Mouse (Mus musculus): ENCODE measurements around the gene Sema6d. TPM values are rescaled to one million over a fixed set of nuclear protein-coding genes. Genes with fewer than 3 reads are reported as not detected.

The Sema6d gene
- polyA plus RNA-seq, 1 experiment from 2014 or later, result 24.1 TPM

DNA sequence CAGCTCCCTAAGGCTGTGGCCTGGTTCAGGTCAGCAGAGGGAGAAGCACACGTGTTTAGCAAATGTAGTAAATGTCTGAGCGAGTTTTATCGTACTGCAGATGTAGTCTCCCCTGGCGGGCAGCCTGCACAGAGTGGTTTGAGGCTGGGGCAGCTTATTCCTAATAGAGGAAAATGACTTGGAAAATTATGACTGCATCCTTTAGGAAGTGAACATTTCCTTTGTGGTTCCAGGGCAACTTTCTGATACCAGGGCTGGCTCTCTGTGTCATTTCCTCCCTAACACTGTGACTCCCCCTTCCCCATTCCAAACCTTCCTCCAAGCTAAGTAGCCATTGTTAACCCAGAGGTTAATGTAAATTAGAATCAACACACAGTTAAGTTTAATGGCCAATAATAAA, 527.0 kb downstream of the Sema6d start:
- H3K36me3 ChIP-seq (ENCODE audit: poor library complexity, severe bottlenecking), result no peaks in the 10 kb centered on the region
- no peaks in the 10 kb centered on the region for H3K27me3 ChIP-seq
- no peak for ATAC-seq
- H3K27ac ChIP-seq, result no peak overlapping the region
- no peak overlapping the region for H3K9ac ChIP-seq
- H3K4me2 ChIP-seq, result no peak overlapping the region
- H3K4me1 ChIP-seq, result peaks cover 48% of the 10 kb centered on the region
- H3K9me3 ChIP-seq (replicated peaks), result no peaks in the 10 kb centered on the region
- H3K4me3 ChIP-seq, result no peak overlapping the region
- 75% methylated on average over 4 of the region's 4 CpGs for WGBS

DNA sequence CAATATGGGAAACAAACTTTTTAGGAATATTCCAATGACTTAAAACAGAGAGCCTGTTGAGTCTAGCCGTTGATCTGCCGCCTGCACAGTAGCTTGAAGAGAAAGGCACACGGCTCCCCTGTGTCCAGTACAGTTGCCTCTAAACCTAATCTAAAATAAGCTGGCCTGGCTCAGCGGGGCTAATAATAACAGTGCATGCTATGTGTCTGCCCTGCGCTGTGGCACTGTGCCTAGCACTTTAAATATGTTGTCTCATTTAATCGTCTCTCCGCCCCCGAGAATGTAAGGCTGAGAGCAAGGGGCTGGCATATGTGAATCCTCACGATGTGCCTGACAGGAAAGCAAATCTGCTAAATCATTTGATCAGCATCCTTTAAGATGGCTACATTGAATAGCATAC, 527.7 kb downstream of the Sema6d start:
- H3K36me3 ChIP-seq (ENCODE audit: poor library complexity, severe bottlenecking), result no peaks in the 10 kb centered on the region
- no peak overlapping the region for H3K27ac ChIP-seq
- ATAC-seq, result no peak
- H3K9ac ChIP-seq, result no peak overlapping the region
- no peaks in the 10 kb centered on the region for H3K9me3 ChIP-seq (replicated peaks)
- 67% methylated on average over 9 of the region's 9 CpGs for WGBS
- H3K4me2 ChIP-seq, result peak overlapping the region; percentile 16; the same call in 1 of the 2 replicates
- H3K4me3 ChIP-seq, result no peak overlapping the region
- H3K27me3 ChIP-seq, result no peaks in the 10 kb centered on the region
- H3K4me1 ChIP-seq, result peaks cover 41% of the 10 kb centered on the region

DNA sequence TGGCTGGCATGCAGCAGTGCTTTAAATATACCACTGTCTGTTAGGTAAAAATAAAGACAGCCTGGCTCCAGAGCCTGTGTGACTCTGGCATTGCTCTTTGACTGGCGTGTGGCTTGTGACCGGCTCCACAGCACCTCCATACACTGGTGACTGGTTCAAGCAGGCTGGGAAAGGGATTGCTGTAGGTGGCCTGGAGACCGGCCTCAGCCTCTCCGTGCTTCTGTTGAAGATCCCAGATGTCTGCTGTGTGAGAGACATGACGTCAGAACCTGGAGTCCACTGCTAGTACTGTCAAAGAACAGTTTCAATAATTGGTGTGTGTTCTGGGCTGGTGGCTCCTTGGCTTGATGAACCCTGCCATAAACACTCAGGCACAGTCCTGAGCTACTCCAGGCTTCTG, 528.3 kb downstream of the Sema6d start:
- WGBS, result 82% methylated on average over 5 of the region's 5 CpGs
- H3K4me2 ChIP-seq, result peak overlapping the region; percentile 16
- no peak overlapping the region for H3K4me3 ChIP-seq
- peaks cover 34% of the 10 kb centered on the region; the same call in 1 of the 2 replicates for H3K4me1 ChIP-seq
- H3K27me3 ChIP-seq, result no peaks in the 10 kb centered on the region
- H3K9ac ChIP-seq, result no peak overlapping the region
- no peaks in the 10 kb centered on the region for H3K9me3 ChIP-seq (replicated peaks)
- H3K36me3 ChIP-seq (ENCODE audit: poor library complexity, severe bottlenecking), result no peaks in the 10 kb centered on the region
- peak overlapping the region; percentile 25; the same call in 1 of the 2 replicates for H3K27ac ChIP-seq
- peak; percentile 48; the same call in 1 of the 2 replicates for ATAC-seq

DNA sequence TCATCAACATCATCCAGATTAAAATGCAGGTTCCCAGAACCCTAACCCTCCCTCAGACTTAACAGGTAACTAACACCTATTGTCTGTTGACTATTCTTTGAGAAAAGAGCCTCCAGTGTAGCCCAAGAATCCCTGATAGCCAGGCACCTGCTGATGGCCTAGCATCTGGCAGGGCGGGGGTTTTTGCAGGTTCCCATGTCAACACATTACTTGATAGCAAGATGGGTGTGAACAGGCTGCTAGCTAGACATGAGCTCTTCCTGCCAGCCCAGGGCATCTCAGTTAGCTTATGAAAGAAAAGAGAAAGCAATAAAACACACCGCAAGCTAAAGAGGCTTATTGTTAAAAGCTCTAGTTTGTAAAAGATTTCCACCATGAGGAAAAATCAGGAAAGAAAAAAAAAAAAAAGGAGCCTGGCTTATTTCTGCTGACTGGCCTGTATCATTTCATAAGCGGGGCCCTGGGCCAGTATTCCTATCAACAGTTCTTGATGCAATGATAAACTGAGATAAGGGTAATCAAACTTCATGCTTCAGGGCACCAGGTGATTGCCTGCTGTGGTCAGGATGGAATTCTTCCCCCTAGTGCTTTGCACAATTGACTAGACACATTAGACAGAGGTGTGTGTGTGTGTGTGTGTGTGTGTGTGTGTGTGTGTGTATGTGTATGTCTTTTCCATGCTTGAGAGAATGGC, 528.9 kb downstream of the Sema6d start:
- no peaks in the 10 kb centered on the region for H3K36me3 ChIP-seq (ENCODE audit: poor library complexity, severe bottlenecking)
- 0 out of 2 replicates have a peak overlapping the region, but pooled peaks have one; percentile 25 for H3K27ac ChIP-seq
- H3K27me3 ChIP-seq, result no peaks in the 10 kb centered on the region
- no peak for ATAC-seq
- H3K9me3 ChIP-seq (replicated peaks), result no peaks in the 10 kb centered on the region
- 78% methylated on average over 3 of the region's 3 CpGs for WGBS
- H3K4me3 ChIP-seq, result no peak overlapping the region
- H3K4me2 ChIP-seq, result peak overlapping the region; percentile 7; the same call in 1 of the 2 replicates
- H3K4me1 ChIP-seq, result peaks cover 29% of the 10 kb centered on the region; the same call in 1 of the 2 replicates
- H3K9ac ChIP-seq, result no peak overlapping the region

DNA sequence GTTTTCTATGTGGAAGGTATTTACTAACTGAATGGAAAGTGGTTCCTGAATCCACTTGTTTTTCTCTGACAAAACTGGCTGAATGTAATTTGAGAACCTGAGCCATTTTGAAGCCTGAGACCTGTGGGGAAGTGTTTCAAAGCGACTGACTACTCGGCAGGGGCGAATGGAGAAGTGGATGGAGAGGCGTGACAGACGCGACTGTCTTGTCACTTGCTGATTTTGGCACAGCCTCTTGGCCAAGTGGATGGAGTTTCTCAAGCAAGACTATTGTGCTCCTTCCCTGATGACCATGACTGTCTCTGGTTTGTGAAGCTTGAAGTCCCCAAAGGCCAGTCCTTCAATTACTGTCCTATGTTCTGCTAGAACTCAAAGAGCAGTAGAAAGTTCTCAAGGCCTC, 530.7 kb downstream of the Sema6d start:
- no peaks in the 10 kb centered on the region for H3K9me3 ChIP-seq (replicated peaks)
- no peaks in the 10 kb centered on the region for H3K27me3 ChIP-seq
- no peak overlapping the region for H3K4me3 ChIP-seq
- H3K27ac ChIP-seq, result no peak overlapping the region
- no peaks in the 10 kb centered on the region for H3K36me3 ChIP-seq (ENCODE audit: poor library complexity, severe bottlenecking)
- peaks cover 23% of the 10 kb centered on the region; the same call in 1 of the 2 replicates for H3K4me1 ChIP-seq
- H3K9ac ChIP-seq, result no peak overlapping the region
- no peak overlapping the region for H3K4me2 ChIP-seq
- no peak for ATAC-seq
- 74% methylated on average over 6 of the region's 6 CpGs for WGBS

DNA sequence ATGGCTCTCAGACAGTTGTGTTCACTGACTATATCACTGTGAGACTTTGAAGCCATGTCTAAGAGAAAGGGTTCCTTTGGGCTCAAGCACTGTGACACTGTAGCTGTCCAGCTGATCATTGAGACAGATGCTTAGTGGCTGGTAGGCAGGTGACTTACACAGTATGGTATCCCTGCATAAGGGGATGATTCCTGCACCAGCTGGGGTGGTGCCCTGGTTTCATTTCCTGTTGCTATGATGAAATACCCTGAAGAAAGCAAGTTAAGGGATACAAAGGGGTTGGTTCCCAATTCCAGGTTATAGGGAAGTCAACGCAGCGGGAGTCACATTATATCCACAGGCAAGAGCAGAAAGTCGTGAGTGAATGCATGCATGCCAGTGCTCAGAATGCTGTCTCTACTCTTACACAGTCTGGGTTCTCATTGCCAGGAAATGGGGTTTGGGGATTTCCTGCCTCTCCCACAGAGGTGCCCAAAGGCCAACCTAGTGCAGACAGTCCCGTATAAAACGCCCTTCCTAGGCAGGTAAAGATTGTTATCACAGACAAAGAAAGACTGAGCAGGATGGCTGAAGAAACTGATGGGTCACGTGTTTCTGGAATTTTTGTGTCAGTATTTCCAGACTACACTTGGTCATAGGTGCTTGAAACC, 532.3 kb downstream of the Sema6d start:
- Histone ChIP-seq H3K27me3 (no peaks in the 10 kb centered on the region), H3K9me3 (replicated peaks) (no peaks in the 10 kb centered on the region), H3K4me2 (no peak overlapping the region), H3K27ac (no peak overlapping the region), H3K9ac (no peak overlapping the region), H3K4me1 (peaks cover 16% of the 10 kb centered on the region; the same call in 1 of the 2 replicates), H3K4me3 (no peak overlapping the region), H3K36me3 (ENCODE audit: poor library complexity, severe bottlenecking) (no peaks in the 10 kb centered on the region)
- ATAC-seq, result no peak
- WGBS, result 92% methylated on average over 6 of the region's 6 CpGs

DNA sequence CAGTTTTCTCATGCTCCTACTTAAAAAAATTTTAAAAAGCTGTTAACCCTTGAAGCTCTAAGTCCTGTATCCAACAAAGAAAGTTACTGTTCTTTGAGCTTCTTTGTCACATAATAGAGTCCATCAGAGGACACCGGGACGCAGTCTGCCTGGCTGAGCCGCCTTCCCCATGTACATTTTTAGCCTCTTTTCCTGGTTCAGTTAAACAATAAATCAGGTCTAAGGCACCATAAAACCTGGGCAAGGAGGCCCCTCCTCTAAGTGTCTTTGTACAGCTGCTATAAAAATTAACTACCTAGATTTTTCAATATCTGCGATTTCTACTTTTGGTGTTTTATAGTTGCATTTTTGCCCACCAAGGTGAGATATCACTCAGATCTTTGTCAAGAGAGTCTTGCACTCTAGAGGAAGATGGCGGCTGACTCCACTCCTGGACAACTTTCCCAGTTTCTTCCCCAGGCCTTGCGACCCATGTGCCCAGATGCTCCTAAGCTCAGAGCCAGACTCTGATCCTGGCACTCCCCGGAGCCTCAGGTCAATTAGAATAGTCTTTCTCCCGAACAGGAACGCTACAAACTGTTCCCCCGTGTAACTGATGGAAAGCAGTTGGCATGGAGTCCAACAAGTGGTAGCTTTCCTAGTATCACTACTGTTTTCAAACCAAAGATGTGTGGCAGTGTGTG, 534.6 kb downstream of the Sema6d start:
- no peak overlapping the region for H3K4me3 ChIP-seq
- no peaks in the 10 kb centered on the region for H3K27me3 ChIP-seq
- no peaks in the 10 kb centered on the region for H3K36me3 ChIP-seq (ENCODE audit: poor library complexity, severe bottlenecking)
- H3K9me3 ChIP-seq (replicated peaks), result no peaks in the 10 kb centered on the region
- ATAC-seq, result no peak
- 89% methylated on average over 10 of the region's 10 CpGs for WGBS
- H3K4me1 ChIP-seq, result 0 out of 2 replicates have a peak, but pooled peaks cover under 1% of the 10 kb centered on the region
- H3K4me2 ChIP-seq, result no peak overlapping the region
- H3K9ac ChIP-seq, result no peak overlapping the region
- H3K27ac ChIP-seq, result no peak overlapping the region

DNA sequence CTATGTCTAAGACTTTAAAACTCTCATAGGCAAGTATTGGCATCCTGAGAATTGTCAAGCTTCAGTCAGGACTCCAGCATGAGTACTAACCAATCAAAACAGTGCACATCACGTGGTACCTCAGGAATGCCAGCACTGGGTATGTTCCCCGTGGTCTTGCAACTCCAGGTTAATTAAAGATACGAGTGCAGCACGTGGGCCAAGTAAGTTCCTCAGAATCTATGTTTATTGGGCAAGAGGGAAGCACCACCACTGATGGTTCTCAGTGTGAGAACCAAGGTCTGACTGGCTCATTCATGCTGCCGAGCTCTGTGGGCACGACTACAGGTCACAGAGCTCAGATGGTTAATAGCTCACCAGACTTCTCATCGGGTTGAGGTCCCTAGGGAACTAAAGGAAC, 536.7 kb downstream of the Sema6d start:
- Histone ChIP-seq H3K36me3 (ENCODE audit: poor library complexity, severe bottlenecking) (no peaks in the 10 kb centered on the region), H3K4me3 (no peak overlapping the region), H3K4me1 (no peaks in the 10 kb centered on the region), H3K27me3 (no peaks in the 10 kb centered on the region), H3K27ac (no peak overlapping the region), H3K4me2 (no peak overlapping the region), H3K9ac (no peak overlapping the region), H3K9me3 (replicated peaks) (no peaks in the 10 kb centered on the region)
- 89% methylated on average over 7 of the region's 7 CpGs for WGBS
- ATAC-seq, result no peak

DNA sequence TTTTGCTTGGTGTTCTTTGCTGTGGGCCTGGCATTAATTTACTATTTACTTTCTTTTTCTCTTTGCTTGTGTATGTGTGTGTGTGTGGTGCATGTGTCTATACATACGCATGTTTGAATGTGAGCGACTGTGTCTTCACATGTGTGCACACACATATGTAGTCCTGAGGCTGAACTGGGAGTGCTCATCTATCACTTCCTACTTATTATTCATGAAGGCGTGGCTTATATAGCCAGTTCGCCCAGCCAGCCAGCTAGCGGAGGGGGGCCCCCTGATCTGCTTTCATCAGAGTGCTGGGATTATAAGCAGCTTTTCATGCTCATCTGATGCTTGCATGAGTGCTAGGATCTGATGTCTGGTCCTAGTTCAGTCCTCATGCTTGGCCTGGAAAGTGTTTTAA, 537.9 kb downstream of the Sema6d start:
- Histone ChIP-seq H3K9ac (no peak overlapping the region), H3K27me3 (no peaks in the 10 kb centered on the region), H3K9me3 (replicated peaks) (no peaks in the 10 kb centered on the region), H3K4me1 (no peaks in the 10 kb centered on the region), H3K4me3 (no peak overlapping the region), H3K27ac (no peak overlapping the region), H3K36me3 (ENCODE audit: poor library complexity, severe bottlenecking) (no peaks in the 10 kb centered on the region), H3K4me2 (no peak overlapping the region)
- peak; percentile 36; the same call in 1 of the 2 replicates for ATAC-seq
- WGBS, result 64% methylated on average over 5 of the region's 5 CpGs

DNA sequence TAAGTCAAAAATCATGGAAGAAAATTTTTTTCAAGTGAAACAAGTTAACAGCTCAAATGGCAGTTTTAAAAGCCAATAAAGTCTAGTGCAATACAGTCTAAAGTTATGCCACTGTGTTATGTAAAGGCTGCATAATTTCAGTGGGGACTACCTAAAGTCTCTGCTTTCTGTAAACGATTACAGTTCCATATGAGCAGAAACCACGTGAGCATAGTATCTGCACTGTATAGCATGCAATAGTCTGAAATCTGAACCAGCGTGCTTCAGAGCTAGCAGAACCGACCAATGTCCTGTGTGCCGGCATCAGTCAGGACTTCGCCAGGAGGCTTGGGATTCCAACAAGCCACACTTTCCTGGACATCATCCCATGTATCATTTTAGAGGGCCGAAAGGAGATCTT, 538.9 kb downstream of the Sema6d start:
- Histone ChIP-seq H3K4me3 (no peak overlapping the region), H3K27ac (no peak overlapping the region), H3K36me3 (ENCODE audit: poor library complexity, severe bottlenecking) (no peaks in the 10 kb centered on the region), H3K4me2 (no peak overlapping the region), H3K9me3 (replicated peaks) (no peaks in the 10 kb centered on the region), H3K9ac (no peak overlapping the region), H3K27me3 (no peaks in the 10 kb centered on the region), H3K4me1 (peaks cover 2% of the 10 kb centered on the region; the same call in 1 of the 2 replicates)
- no peak for ATAC-seq
- WGBS, result 94% methylated on average over 7 of the region's 7 CpGs

DNA sequence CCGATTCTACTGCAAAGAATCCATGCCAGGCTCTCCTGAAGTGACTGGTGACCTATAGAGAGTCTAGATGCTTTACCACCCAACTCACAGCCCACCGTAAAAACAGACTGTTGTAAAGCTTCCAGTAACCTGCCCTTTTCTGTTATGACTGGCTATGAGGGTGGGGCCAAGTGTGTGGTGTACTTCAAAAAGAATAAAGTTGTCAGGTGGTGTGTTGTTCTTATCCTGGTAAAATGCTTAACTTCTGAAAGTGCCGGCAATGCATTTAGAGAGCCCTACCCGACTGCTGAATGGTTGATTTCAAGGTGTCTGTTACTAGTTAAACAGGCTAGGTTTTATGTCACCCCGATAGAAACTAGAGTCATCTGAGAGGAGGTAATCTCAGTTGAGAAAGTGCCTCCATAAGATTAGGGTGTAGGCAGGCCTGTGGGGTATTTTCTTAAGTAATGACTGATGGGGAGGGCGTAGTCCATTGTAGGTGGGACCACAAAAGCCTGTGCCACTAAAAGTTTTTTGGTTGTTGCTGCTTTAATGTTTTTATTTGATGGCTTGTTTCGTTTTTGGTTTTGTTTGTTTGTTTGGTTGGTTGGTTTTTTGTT, 544.7 kb downstream of the Sema6d start:
- Histone ChIP-seq H3K4me1 (peaks cover 29% of the 10 kb centered on the region), H3K36me3 (ENCODE audit: poor library complexity, severe bottlenecking) (no peaks in the 10 kb centered on the region), H3K27ac (no peak overlapping the region), H3K4me3 (no peak overlapping the region), H3K27me3 (no peaks in the 10 kb centered on the region), H3K9me3 (replicated peaks) (no peaks in the 10 kb centered on the region), H3K9ac (no peak overlapping the region), H3K4me2 (no peak overlapping the region)
- 90% methylated on average over 7 of the region's 7 CpGs for WGBS
- no peak for ATAC-seq

All from forebrain, embryonic 13.5 days (tissue).